Mouse (Mus musculus): ENCODE measurements around the gene Clock. TPM values are rescaled to one million over a fixed set of nuclear protein-coding genes. Genes with fewer than 3 reads are reported as not detected.

Clock gene
- polyA plus RNA-seq, 1 experiment: 16.8 TPM

GRCm38 (mm10) chr5:76175051-76175450, 129.5 kb downstream of the Clock start:
- no peak overlapping the region for H3K4me3 ChIP-seq (replicated peaks; ENCODE audit: extremely low read depth, low read depth, low read length)
- WGBS: 83% methylated on average over 4 of the region's 4 CpGs
- DNase-seq: no peak
- TF ChIP-seq CTCF (IDR thresholded peaks at IDR 0.05; ENCODE audit: insufficient read depth, low read length) (no peak), POLR2A (IDR thresholded peaks at IDR 0.05; ENCODE audit: borderline replicate concordance, extremely low read depth, low read depth, low read length) (no peak)
- H3K4me1 ChIP-seq (ENCODE audit: control insufficient read depth, insufficient read depth, low read length): peaks cover 13% of the 10 kb centered on the region

- TF ChIP-seq POLR2A (IDR thresholded peaks at IDR 0.05; ENCODE audit: borderline replicate concordance, extremely low read depth, low read depth, low read length) (no peak), CTCF (IDR thresholded peaks at IDR 0.05; ENCODE audit: insufficient read depth, low read length) (no peak)
- DNase-seq: no peak
Observed at GRCm38 (mm10) chr5:76171039-76171438, 133.6 kb downstream of the Clock start.

GRCm38 (mm10) chr5:76170522-76170921, 134.1 kb downstream of the Clock start:
- Histone ChIP-seq H3K4me3 (replicated peaks; ENCODE audit: extremely low read depth, low read depth, low read length) (no peak overlapping the region), H3K4me1 (ENCODE audit: control insufficient read depth, insufficient read depth, low read length) (no peaks in the 10 kb centered on the region)
- WGBS: 81% methylated on average over 4 of the region's 4 CpGs
- TF ChIP-seq POLR2A (IDR thresholded peaks at IDR 0.05; ENCODE audit: borderline replicate concordance, extremely low read depth, low read depth, low read length): no peak
- no peak for TF ChIP-seq CTCF (IDR thresholded peaks at IDR 0.05; ENCODE audit: insufficient read depth, low read length)
- no peak for DNase-seq

More at GRCm38 (mm10) chr5:76171039-76171438, 133.6 kb downstream of the Clock start:
- Histone ChIP-seq H3K4me3 (replicated peaks; ENCODE audit: extremely low read depth, low read depth, low read length) (no peak overlapping the region), H3K4me1 (ENCODE audit: control insufficient read depth, insufficient read depth, low read length) (peaks cover 1% of the 10 kb centered on the region; the same call in 1 of the 2 replicates)

GRCm38 (mm10) chr5:76164827-76165226, 139.8 kb downstream of the Clock start:
- H3K4me3 ChIP-seq (replicated peaks; ENCODE audit: extremely low read depth, low read depth, low read length): no peak overlapping the region
- no peak for TF ChIP-seq CTCF (IDR thresholded peaks at IDR 0.05; ENCODE audit: insufficient read depth, low read length)
- no peak for TF ChIP-seq POLR2A (IDR thresholded peaks at IDR 0.05; ENCODE audit: borderline replicate concordance, extremely low read depth, low read depth, low read length)
- 82% methylated on average over 7 of the region's 7 CpGs for WGBS
- DNase-seq: no peak
- H3K4me1 ChIP-seq (ENCODE audit: control insufficient read depth, insufficient read depth, low read length): no peaks in the 10 kb centered on the region

GRCm38 (mm10) chr5:76163828-76164390, 140.7 kb downstream of the Clock start:
- H3K4me3 ChIP-seq (replicated peaks; ENCODE audit: extremely low read depth, low read depth, low read length): no peak overlapping the region
- no peaks in the 10 kb centered on the region for H3K4me1 ChIP-seq (ENCODE audit: control insufficient read depth, insufficient read depth, low read length)
- TF ChIP-seq CTCF (IDR thresholded peaks at IDR 0.05; ENCODE audit: insufficient read depth, low read length): no peak
- TF ChIP-seq POLR2A (IDR thresholded peaks at IDR 0.05; ENCODE audit: borderline replicate concordance, extremely low read depth, low read depth, low read length): no peak
- WGBS: 67% methylated on average over 4 of the region's 4 CpGs
- DNase-seq: no peak

- DNase-seq: no peak
- TF ChIP-seq CTCF (IDR thresholded peaks at IDR 0.05; ENCODE audit: insufficient read depth, low read length): no peak
- no peak for TF ChIP-seq POLR2A (IDR thresholded peaks at IDR 0.05; ENCODE audit: borderline replicate concordance, extremely low read depth, low read depth, low read length)
- no peaks in the 10 kb centered on the region for H3K4me1 ChIP-seq (ENCODE audit: control insufficient read depth, insufficient read depth, low read length)
- no peak overlapping the region for H3K4me3 ChIP-seq (replicated peaks; ENCODE audit: extremely low read depth, low read depth, low read length)
- 73% methylated on average over 5 of the region's 5 CpGs for WGBS
Observed at GRCm38 (mm10) chr5:76162926-76163325, 141.7 kb downstream of the Clock start.

GRCm38 (mm10) chr5:76161491-76161890, 143.1 kb downstream of the Clock start:
- Histone ChIP-seq H3K4me1 (ENCODE audit: control insufficient read depth, insufficient read depth, low read length) (no peaks in the 10 kb centered on the region), H3K4me3 (replicated peaks; ENCODE audit: extremely low read depth, low read depth, low read length) (no peak overlapping the region)
- WGBS: 90% methylated on average over 6 of the region's 6 CpGs
- TF ChIP-seq CTCF (IDR thresholded peaks at IDR 0.05; ENCODE audit: insufficient read depth, low read length): no peak
- no peak for TF ChIP-seq POLR2A (IDR thresholded peaks at IDR 0.05; ENCODE audit: borderline replicate concordance, extremely low read depth, low read depth, low read length)
- no peak for DNase-seq

- no peak for DNase-seq
- no peaks in the 10 kb centered on the region for H3K4me1 ChIP-seq (ENCODE audit: control insufficient read depth, insufficient read depth, low read length)
- WGBS: 58% methylated on average over 3 of the region's 3 CpGs
- TF ChIP-seq CTCF (IDR thresholded peaks at IDR 0.05; ENCODE audit: insufficient read depth, low read length) (no peak), POLR2A (IDR thresholded peaks at IDR 0.05; ENCODE audit: borderline replicate concordance, extremely low read depth, low read depth, low read length) (no peak)
- no peak overlapping the region for H3K4me3 ChIP-seq (replicated peaks; ENCODE audit: extremely low read depth, low read depth, low read length)
Observed at GRCm38 (mm10) chr5:76160086-76160485, 144.5 kb downstream of the Clock start.

Other genes starting within 250 kb of the Clock start
- 160 and 211 TPM in 2 replicates for gene Srd5a3, start 164.5 kb downstream of the Clock start, polyA plus RNA-seq (2012; rRNA removed)
- gene Tmem165, start 120.9 kb downstream of the Clock start, polyA plus RNA-seq (2012; rRNA removed): 69.2 and 84.5 TPM in 2 replicates
- not detected in 2 replicates for gene Pdcl2, start 26.4 kb upstream of the Clock start, polyA plus RNA-seq (2012; rRNA removed)
- 2.9 TPM in 1 of 2 replicates, not detected in the other for gene Nmu, start 59.0 kb upstream of the Clock start, polyA plus RNA-seq (2012; rRNA removed)
- not detected in 2 replicates for gene Gm7271, start 179.2 kb upstream of the Clock start, polyA plus RNA-seq (2012; rRNA removed)
- gene Exoc1, start 224.5 kb upstream of the Clock start, polyA plus RNA-seq (2012; rRNA removed): 16.1 and 26.3 TPM in 2 replicates